Mouse (Mus musculus) hindbrain, embryonic 11.5 days (tissue): ENCODE results near the gene Ltc4s. TPM values are rescaled to one million over a fixed set of nuclear protein-coding genes. Genes with fewer than 3 reads are reported as not detected.

Source experiments
- ATAC-seq: fragments of 200-750 bp; cut with Nextera tagmentation; 2 replicates; pipeline ENCODE4 v1.8.0; 2017; ENCODE audit warnings: mild to moderate bottlenecking, moderate TSS enrichment, moderate library complexity; ENCODE audit not compliant: low FRiP score
- DNase-seq: peaks from one replicate; pipeline ENCODE4 v3.0.0-alpha.2; 2015; ENCODE audit warnings: low spot score
- H3K27ac ChIP-seq: fragments of 300-500 bp; sonication (generic); 2 replicates; pipeline ENCODE4 v1.5.1; 2014; ENCODE audit warnings: mild to moderate bottlenecking, low read depth, low read length
- H3K27me3 ChIP-seq: fragments of 300-500 bp; sonication (generic); 2 replicates; pipeline ENCODE4 v1.6.1; 2014; ENCODE audit warnings: mild to moderate bottlenecking, low read length, moderate library complexity, mixed read lengths; ENCODE audit not compliant: control insufficient read depth, insufficient read depth
- H3K36me3 ChIP-seq: fragments of 300-500 bp; sonication (generic); 2 replicates; pipeline ENCODE4 v1.6.1; 2014; ENCODE audit warnings: mild to moderate bottlenecking, low read length, moderate library complexity, mixed read lengths; ENCODE audit not compliant: control insufficient read depth, insufficient read depth
- H3K4me1 ChIP-seq: fragments of 300-500 bp; sonication (generic); replicated peaks from 2 replicates; pipeline ENCODE4 v1.6.1; 2014; ENCODE audit warnings: low read length, mixed read lengths; ENCODE audit not compliant: control insufficient read depth, insufficient read depth
- H3K4me2 ChIP-seq: fragments of 300-500 bp; sonication (generic); replicated peaks from 2 replicates; pipeline ENCODE4 v1.6.1; 2014; ENCODE audit warnings: mild to moderate bottlenecking, low read depth, low read length
- H3K4me3 ChIP-seq: fragments of 300-500 bp; sonication (generic); 2 replicates; pipeline ENCODE4 v1.5.1; 2014; ENCODE audit warnings: low read depth, low read length
- H3K9ac ChIP-seq: fragments of 300-500 bp; sonication (generic); 2 replicates; pipeline ENCODE4 v1.6.1; 2014; ENCODE audit warnings: low read depth, low read length
- H3K9me3 ChIP-seq: fragments of 300-500 bp; sonication (generic); 2 replicates; pipeline ENCODE4 v1.6.1; 2016; ENCODE audit warnings: low read length; ENCODE audit not compliant: control insufficient read depth
- WGBS: fragments of 180-500 bp; shearing (Covaris S2); extraction: QIAGEN DNeasy Blood & Tissue Kit; methylation state at CpG from one replicate; pipeline ENCODE4 v1.1.7; 2014; 5-methylcytosine and 5-hydroxymethylcytosine counted together
- polyA plus RNA-seq: library from polyadenylated mRNA; unstranded; fragments of >200 nt; fragmentation: Nextera tagmentation; extraction: Ambion mirVana; gene quantifications from 2 replicates; pipeline ENCODE4 v1.2.1, GENCODE M21; 2014

Ltc4s gene
- polyA plus RNA-seq, 1 experiment from 2014 or later, result 0.94 TPM

- WGBS, result 88% methylated on average over 3 of the region's 3 CpGs
Measured at GRCm38 (mm10) chr11:50192278-50192677, 46.1 kb downstream of the Ltc4s start.

DNA sequence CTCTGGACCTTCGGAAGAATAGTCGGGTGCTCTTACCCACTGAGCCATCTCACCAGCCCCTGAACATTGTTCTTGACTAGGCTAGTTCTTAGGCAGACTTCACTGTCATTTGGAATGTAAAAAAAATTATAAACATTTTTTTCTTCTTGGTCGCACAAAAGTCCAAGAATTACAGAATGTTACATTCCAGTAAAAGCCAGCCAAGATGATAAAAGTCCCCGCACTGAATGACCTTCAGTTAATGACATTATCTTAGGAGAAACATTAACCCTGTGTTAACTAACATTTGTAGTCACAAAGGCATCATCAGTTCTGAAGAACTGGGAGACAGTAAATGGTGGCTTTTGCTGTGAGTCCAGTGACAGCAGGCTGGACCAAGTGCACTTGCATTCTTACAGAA lies 48.1 kb downstream of the Ltc4s start:
- 93% methylated on average over 4 of the region's 4 CpGs for WGBS
- Histone ChIP-seq H3K4me1 (no peaks in the 10 kb centered on the region), H3K9ac (no peak overlapping the region), H3K9me3 (no peaks in the 10 kb centered on the region), H3K4me2 (no peak overlapping the region), H3K4me3 (no peak overlapping the region), H3K36me3 (no peaks in the 10 kb centered on the region), H3K27me3 (no peaks in the 10 kb centered on the region), H3K27ac (no peak overlapping the region)
- DNase-seq (no peak), ATAC-seq (no peak)

More at GRCm38 (mm10) chr11:50192278-50192677, 46.1 kb downstream of the Ltc4s start:
- no peaks in the 10 kb centered on the region for H3K36me3 ChIP-seq
- no peak for ATAC-seq
- no peaks in the 10 kb centered on the region for H3K4me1 ChIP-seq
- no peak overlapping the region for H3K4me3 ChIP-seq
- no peaks in the 10 kb centered on the region for H3K27me3 ChIP-seq
- H3K9me3 ChIP-seq, result no peaks in the 10 kb centered on the region
- no peak for DNase-seq
- H3K27ac ChIP-seq, result no peak overlapping the region
- no peak overlapping the region for H3K9ac ChIP-seq
- no peak overlapping the region for H3K4me2 ChIP-seq

GRCm38 (mm10) chr11:50188682-50189081 lies 49.7 kb downstream of the Ltc4s start:
- Histone ChIP-seq H3K4me3 (no peak overlapping the region), H3K4me2 (no peak overlapping the region), H3K9ac (no peak overlapping the region), H3K4me1 (no peaks in the 10 kb centered on the region), H3K36me3 (no peaks in the 10 kb centered on the region), H3K27ac (no peak overlapping the region), H3K27me3 (no peaks in the 10 kb centered on the region), H3K9me3 (no peaks in the 10 kb centered on the region)
- DNase-seq, result no peak
- 83% methylated on average over 7 of the region's 7 CpGs for WGBS
- no peak for ATAC-seq

Other genes with a start within 250 kb of the Ltc4s start
- gene Rnf130, start 213.3 kb downstream of the Ltc4s start, polyA plus RNA-seq, result 80.6 and 81.0 TPM in 2 replicates
- 22.0 and 29.3 TPM in 2 replicates for gene Tbc1d9b, start 107.2 kb downstream of the Ltc4s start, polyA plus RNA-seq
- gene Mrnip, start 64.2 kb downstream of the Ltc4s start, polyA plus RNA-seq, result 21.9 and 22.4 TPM in 2 replicates
- 165 and 188 TPM in 2 replicates for gene Sqstm1, start 27.8 kb downstream of the Ltc4s start, polyA plus RNA-seq
- gene Mgat4b, start 27.7 kb downstream of the Ltc4s start, polyA plus RNA-seq, result 17.9 and 19.6 TPM in 2 replicates
- gene Maml1, start 53.7 kb upstream of the Ltc4s start, polyA plus RNA-seq, result 9.2 and 10.1 TPM in 2 replicates
- gene Canx, start 87.1 kb upstream of the Ltc4s start, polyA plus RNA-seq, result 242 and 267 TPM in 2 replicates
- gene Cby3, start 115.8 kb upstream of the Ltc4s start, polyA plus RNA-seq, result 0.22 and 0.51 TPM in 2 replicates
- gene Hnrnph1, start 138.4 kb upstream of the Ltc4s start, polyA plus RNA-seq, result 854 and 865 TPM in 2 replicates
- gene Rufy1, start 192.5 kb upstream of the Ltc4s start, polyA plus RNA-seq, result 25.9 and 29.9 TPM in 2 replicates